Mouse (Mus musculus) heart, postnatal 0 days (tissue): ENCODE results near the gene Asic2.

ENCODE experiments used
- CTCF ChIP-seq: IDR thresholded peaks from 2 replicates; pipeline ENCODE4 v1.5.1; 2016; ENCODE audit warnings: antibody characterized with exemption, control low read depth, low read depth
- EP300 ChIP-seq: IDR thresholded peaks from 2 replicates; pipeline ENCODE4 v1.6.1; 2016; ENCODE audit warnings: antibody characterized with exemption, low read depth

DNA sequence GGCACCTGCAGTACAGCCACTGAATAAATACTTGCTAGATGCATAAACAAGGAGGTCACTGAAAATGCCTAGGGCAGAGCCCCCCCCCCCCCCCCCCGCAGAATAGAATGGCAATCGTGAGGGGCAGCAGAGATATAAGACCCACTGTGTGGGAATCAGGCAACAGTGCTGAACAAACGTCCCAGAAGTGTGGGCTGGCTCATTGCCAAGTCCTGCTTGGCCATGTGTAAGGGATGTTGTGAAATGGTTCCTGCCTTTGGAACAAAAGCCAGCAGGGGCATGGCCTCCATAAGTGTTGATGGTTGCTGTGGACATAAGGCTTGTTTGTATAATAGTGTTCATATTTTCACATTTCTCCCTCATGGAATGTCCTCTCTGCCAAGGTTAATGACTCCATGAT is 487.1 kb downstream of the Asic2 start:
- TF ChIP-seq EP300 (no peak), CTCF (no peak)
